ENCODE assay signal across 8 mouse cellular contexts in the genomic region with DNA sequence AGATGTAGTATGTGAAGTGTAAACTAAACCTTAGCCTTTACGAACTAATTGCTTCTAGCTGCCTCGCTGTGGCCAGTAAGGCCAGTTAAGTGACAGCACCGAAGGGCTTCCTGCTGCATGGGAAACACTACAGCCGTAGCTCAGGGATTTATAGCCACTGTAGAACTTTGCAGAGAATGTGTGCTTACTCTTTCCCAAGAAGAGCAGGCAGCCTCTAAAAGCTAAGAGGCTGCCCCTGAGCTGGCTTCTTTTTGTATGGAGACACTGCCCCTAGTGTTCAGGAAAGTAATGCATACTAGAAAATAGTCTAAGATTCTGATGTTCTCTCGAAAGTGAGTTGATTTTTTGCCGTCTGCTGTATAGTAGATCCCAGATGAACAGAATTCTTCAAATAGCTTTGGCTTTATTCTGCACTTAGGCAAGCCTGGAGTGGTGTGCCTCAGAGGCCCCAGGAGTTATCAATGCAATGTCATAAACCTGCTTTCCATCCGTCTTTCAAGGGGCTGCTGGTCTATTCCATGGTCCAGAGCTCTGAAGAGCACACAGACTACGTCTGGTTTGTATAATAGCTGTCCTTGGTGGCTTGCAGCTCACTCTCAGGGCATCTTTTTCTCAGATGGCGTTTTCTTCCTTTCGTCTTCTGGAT.
DNase-seq lines count a peak whose midpoint lies in the region; ATAC-seq and TF ChIP-seq lines count a peak whose summit lies in the region.

No protein-coding gene starts in this region.

- no peaks in the 10 kb centered on the region for H3K79me2 ChIP-seq in MEL (ENCODE audit: control insufficient read depth, insufficient read depth, low read length, poor library complexity)

- H3K9me3 ChIP-seq in MEL (replicated peaks; ENCODE audit: insufficient read depth, low read length): no peaks in the 10 kb centered on the region
- H3K9me3 ChIP-seq in embryonic facial prominence, embryonic 15.5 days (replicated peaks): no peaks in the 10 kb centered on the region
- no peaks in the 10 kb centered on the region for H3K9me3 ChIP-seq in intestine, embryonic 16.5 days (ENCODE audit: control insufficient read depth, low read length)

- peak; percentile 73 for TF ChIP-seq RAD21 in MEL (IDR thresholded peaks at IDR 0.05; ENCODE audit: low read depth, low read length)

- peak; percentile 65; the same call in 1 of the 2 replicates for ATAC-seq in embryonic facial prominence, embryonic 15.5 days (ENCODE audit: insufficient number of reproducible peaks, low FRiP score, low TSS enrichment, low read depth)
- peak; percentile 71 for ATAC-seq in intestine, embryonic 16.5 days
- peak; percentile 43; the same call in 1 of the 2 replicates for ATAC-seq in megakaryocyte, adult 5-6 weeks (ENCODE audit: poor library complexity, severe bottlenecking)

- H3K9ac ChIP-seq in MEL (ENCODE audit: control insufficient read depth, low read depth, low read length, poor library complexity, severe bottlenecking): no peak overlapping the region
- H3K9ac ChIP-seq in embryonic facial prominence, embryonic 15.5 days: no peak overlapping the region
- H3K9ac ChIP-seq in intestine, embryonic 16.5 days (ENCODE audit: low read depth, low read length): peak overlapping the region; percentile 34; the same call in 1 of the 2 replicates

- H3K36me3 ChIP-seq in MEL (ENCODE audit: control insufficient read depth in 1 of 2, insufficient read depth in 2 of 2, low read length in 2 of 2): no peaks in the 10 kb centered on the region
- no peaks in the 10 kb centered on the region for H3K36me3 ChIP-seq in embryonic facial prominence, embryonic 15.5 days
- no peaks in the 10 kb centered on the region for H3K36me3 ChIP-seq in intestine, embryonic 16.5 days (ENCODE audit: control insufficient read depth, insufficient read depth, low read length)

- no peak for TF ChIP-seq POLR2A in MEL (IDR thresholded peaks at IDR 0.05; ENCODE audit: control insufficient read depth in 1 of 2, insufficient read depth in 1 of 2, low read depth in 1 of 2, low read length in 2 of 2, poor library complexity in 1 of 2)

- peak; percentile 27 to 71 (median 31) for TF ChIP-seq CTCF in MEL (IDR thresholded peaks at IDR 0.05 in 2 of 3, conservative IDR thresholded peaks at IDR 0.05 in 1 of 3; ENCODE audit: control insufficient read depth in 1 of 3, insufficient read depth in 1 of 3, low read depth in 2 of 3, low read length in 3 of 3, poor library complexity in 1 of 3, severe bottlenecking in 1 of 3)

- intact Hi-C loops in gastrocnemius, postnatal 36 days (cut with DNase I): loop anchor here (5.0 kb wide), 1 partner anchor 275 kb away; no protein-coding TSS in a partner anchor

- peak overlapping the region; percentile 17 for H3K4me2 ChIP-seq in embryonic facial prominence, embryonic 15.5 days (replicated peaks)
- H3K4me2 ChIP-seq in intestine, embryonic 16.5 days (ENCODE audit: low read depth, low read length): no peak overlapping the region

- no peak overlapping the region for H3K4me3 ChIP-seq in MEL (ENCODE audit: control insufficient read depth in 1 of 2, insufficient read depth in 1 of 2, low read depth in 2 of 2, low read length in 2 of 2)
- no peak overlapping the region for H3K4me3 ChIP-seq in embryonic facial prominence, embryonic 15.5 days (replicated peaks)
- H3K4me3 ChIP-seq in intestine, embryonic 16.5 days (ENCODE audit: low read length): no peak overlapping the region

- DNase-seq in gastrocnemius, adult 18-20 months (ENCODE audit: low spot score): peak; percentile 51
- no peak for DNase-seq in gastrocnemius, postnatal 36 days
- DNase-seq in MEL (ENCODE audit: low read depth, low spot score): peak; percentile 38
- DNase-seq in urinary bladder, postnatal 25 days (ENCODE audit: low spot score): no peak
- DNase-seq in spleen, postnatal 36 days (ENCODE audit: low spot score in 2 of 2): no peak

- no peak for TF ChIP-seq EP300 in MEL (IDR thresholded peaks at IDR 0.05; ENCODE audit: low read depth in 1 of 2, low read length in 2 of 2)

- H3K27me3 ChIP-seq in MEL (ENCODE audit: control insufficient read depth in 1 of 2, insufficient read depth in 2 of 2, low read length in 2 of 2): peaks cover 0 to 2% of the 10 kb centered on the region in 2 experiments; a peak in 3 of 4 replicates
- H3K27me3 ChIP-seq in embryonic facial prominence, embryonic 15.5 days: no peaks in the 10 kb centered on the region
- H3K27me3 ChIP-seq in intestine, embryonic 16.5 days (replicated peaks; ENCODE audit: control insufficient read depth, insufficient read depth, low read length): no peaks in the 10 kb centered on the region

- 23% methylated on average over 10 of the region's 10 CpGs for WGBS in embryonic facial prominence, embryonic 15.5 days
- WGBS in intestine, embryonic 16.5 days: 28% methylated on average over 10 of the region's 10 CpGs

- H3K27ac ChIP-seq in MEL (ENCODE audit: control insufficient read depth, low read depth, low read length): no peak overlapping the region
- H3K27ac ChIP-seq in embryonic facial prominence, embryonic 15.5 days (replicated peaks): peak overlapping the region; percentile 68
- H3K27ac ChIP-seq in intestine, embryonic 16.5 days (ENCODE audit: low read length): peak overlapping the region; percentile 14; the same call in 1 of the 2 replicates

- no peaks in the 10 kb centered on the region for H3K4me1 ChIP-seq in MEL (ENCODE audit: control insufficient read depth in 1 of 2, insufficient read depth in 2 of 2, low read length in 2 of 2)
- H3K4me1 ChIP-seq in embryonic facial prominence, embryonic 15.5 days: peaks cover 14% of the 10 kb centered on the region
- 0 out of 2 replicates have a peak, but pooled peaks cover 5% of the 10 kb centered on the region for H3K4me1 ChIP-seq in intestine, embryonic 16.5 days (ENCODE audit: control insufficient read depth, insufficient read depth, low read length)

TF ChIP-seq in MEL, 35 proteins besides CTCF, POLR2A, EP300 and RAD21:
- TF ChIP-seq SMC3 (IDR thresholded peaks at IDR 0.05; ENCODE audit: low read depth, low read length) (peak; percentile 58), GATA1 (IDR thresholded peaks at IDR 0.05; ENCODE audit: low read depth, low read length) (no peak), ZC3H11A (IDR thresholded peaks at IDR 0.05; ENCODE audit: low read depth, low read length) (peak; percentile 56)

Comparison
In these comparisons a context has a peak if more than half of its experiments do, and no peak if none do; other contexts are left out.
1. DNase-seq: peak in gastrocnemius, adult 18-20 months (single experiment) and MEL (single experiment); none in gastrocnemius, postnatal 36 days (0 of 2), urinary bladder, postnatal 25 days (single experiment) and spleen, postnatal 36 days (0 of 2).
2. Peak in every context shown above with its lines, with median percentiles within 50 percentile points of each other: ATAC-seq.